Mouse (Mus musculus): ENCODE results near the gene 2810021J22Rik. TPM values are rescaled to one million over a fixed set of nuclear protein-coding genes. Genes with fewer than 3 reads are reported as not detected.

The 2810021J22Rik gene
- polyA plus RNA-seq, 1 experiment from 2014 or later, result 2.3 TPM

GRCm38 (mm10) chr11:58927053-58927452 is 60.0 kb downstream of the 2810021J22Rik start:
- Histone ChIP-seq H3K36me3 (ENCODE audit: control insufficient read depth, insufficient read depth) (peaks cover 16% of the 10 kb centered on the region), H3K27me3 (ENCODE audit: control insufficient read depth, insufficient read depth, low read depth, low read length) (no peaks in the 10 kb centered on the region), H3K4me1 (ENCODE audit: control insufficient read depth, low read depth, low read length) (peaks cover 37% of the 10 kb centered on the region), H3K4me2 (ENCODE audit: low read depth, low read length) (0 out of 2 replicates have a peak overlapping the region, but pooled peaks have one; percentile 66), H3K27ac (ENCODE audit: low read length) (peak overlapping the region; percentile 25), H3K4me3 (ENCODE audit: low read depth, low read length) (no peak overlapping the region), H3K9me3 (replicated peaks; ENCODE audit: control insufficient read depth, low read length) (no peaks in the 10 kb centered on the region), H3K9ac (ENCODE audit: low read depth, low read length) (no peak overlapping the region)
- ATAC-seq (ENCODE audit: low read depth), result no peak
- 57% methylated on average over 2 of the region's 2 CpGs for whole genome bisulfite sequencing (ENCODE audit: insufficient replicate concordance)

- no peaks in the 10 kb centered on the region for H3K9me3 ChIP-seq (replicated peaks; ENCODE audit: control insufficient read depth, low read length)
- peak overlapping the region; percentile 62 for H3K9ac ChIP-seq (ENCODE audit: low read depth, low read length)
- peaks cover 8% of the 10 kb centered on the region for H3K36me3 ChIP-seq (ENCODE audit: control insufficient read depth, insufficient read depth)
- ATAC-seq (ENCODE audit: low read depth), result peak; percentile 76
- no peaks in the 10 kb centered on the region for H3K27me3 ChIP-seq (ENCODE audit: control insufficient read depth, insufficient read depth, low read depth, low read length)
- H3K4me3 ChIP-seq (ENCODE audit: low read depth, low read length), result peak overlapping the region; percentile 57
- peak overlapping the region; percentile 66 for H3K4me2 ChIP-seq (ENCODE audit: low read depth, low read length)
- WGBS (ENCODE audit: insufficient replicate concordance), result 1% methylated on average over 20 of the region's 20 CpGs
- H3K4me1 ChIP-seq (ENCODE audit: control insufficient read depth, low read depth, low read length), result peaks cover 37% of the 10 kb centered on the region
- peak overlapping the region; percentile 74 for H3K27ac ChIP-seq (ENCODE audit: low read length)
Observed at GRCm38 (mm10) chr11:58927790-58928651, 61.0 kb downstream of the 2810021J22Rik start.

DNA sequence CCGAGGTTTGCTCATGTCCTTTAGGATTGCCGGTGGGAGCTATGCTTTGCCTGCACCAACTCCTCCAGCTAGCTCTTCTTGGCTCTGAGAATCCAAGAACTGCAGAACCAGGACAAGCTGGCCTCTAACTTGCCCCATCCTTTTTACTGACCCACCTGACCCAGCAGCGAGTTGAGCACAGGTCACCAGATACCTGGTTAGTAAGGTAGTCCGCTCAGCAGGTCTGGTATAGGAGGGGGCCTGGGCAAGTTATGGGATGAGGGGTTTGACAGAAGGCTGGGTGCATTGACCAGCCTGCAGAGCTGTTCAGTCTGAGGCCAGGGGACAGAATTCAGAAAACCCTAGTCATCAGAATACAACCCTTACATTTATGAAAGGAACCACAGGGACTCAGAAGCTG is 62.0 kb downstream of the 2810021J22Rik start:
- Histone ChIP-seq H3K27me3 (ENCODE audit: control insufficient read depth, insufficient read depth, low read depth, low read length) (no peaks in the 10 kb centered on the region), H3K9ac (ENCODE audit: low read depth, low read length) (no peak overlapping the region), H3K36me3 (ENCODE audit: control insufficient read depth, insufficient read depth) (peaks cover 18% of the 10 kb centered on the region), H3K9me3 (replicated peaks; ENCODE audit: control insufficient read depth, low read length) (no peaks in the 10 kb centered on the region), H3K4me1 (ENCODE audit: control insufficient read depth, low read depth, low read length) (peaks cover 37% of the 10 kb centered on the region), H3K4me3 (ENCODE audit: low read depth, low read length) (no peak overlapping the region), H3K4me2 (ENCODE audit: low read depth, low read length) (no peak overlapping the region), H3K27ac (ENCODE audit: low read length) (no peak overlapping the region; the same call in 1 of the 2 replicates)
- WGBS (ENCODE audit: insufficient replicate concordance), result 63% methylated on average over 4 of the region's 4 CpGs
- no peak for ATAC-seq (ENCODE audit: low read depth)

- Histone ChIP-seq H3K36me3 (ENCODE audit: control insufficient read depth, insufficient read depth) (peaks cover 19% of the 10 kb centered on the region), H3K9ac (ENCODE audit: low read depth, low read length) (peak overlapping the region; percentile 19), H3K4me3 (ENCODE audit: low read depth, low read length) (no peak overlapping the region), H3K9me3 (replicated peaks; ENCODE audit: control insufficient read depth, low read length) (no peaks in the 10 kb centered on the region), H3K4me2 (ENCODE audit: low read depth, low read length) (no peak overlapping the region), H3K27ac (ENCODE audit: low read length) (peak overlapping the region; percentile 63), H3K4me1 (ENCODE audit: control insufficient read depth, low read depth, low read length) (peaks cover 37% of the 10 kb centered on the region), H3K27me3 (ENCODE audit: control insufficient read depth, insufficient read depth, low read depth, low read length) (no peaks in the 10 kb centered on the region)
- WGBS (ENCODE audit: insufficient replicate concordance), result 52% methylated on average over 3 of the region's 3 CpGs
- no peak for ATAC-seq (ENCODE audit: low read depth)
Observed at GRCm38 (mm10) chr11:58929641-58930040, 62.6 kb downstream of the 2810021J22Rik start.

GRCm38 (mm10) chr11:58930254-58930653 is 63.2 kb downstream of the 2810021J22Rik start:
- ATAC-seq (ENCODE audit: low read depth), result peak; percentile 53
- no peak overlapping the region; the same call in 1 of the 2 replicates for H3K4me2 ChIP-seq (ENCODE audit: low read depth, low read length)

GRCm38 (mm10) chr11:58931576-58931975 is 64.6 kb downstream of the 2810021J22Rik start:
- 59% methylated on average over 4 of the region's 4 CpGs for WGBS (ENCODE audit: insufficient replicate concordance)
- Histone ChIP-seq H3K27ac (ENCODE audit: low read length) (no peak overlapping the region), H3K36me3 (ENCODE audit: control insufficient read depth, insufficient read depth) (peaks cover 24% of the 10 kb centered on the region), H3K27me3 (ENCODE audit: control insufficient read depth, insufficient read depth, low read depth, low read length) (no peaks in the 10 kb centered on the region), H3K4me3 (ENCODE audit: low read depth, low read length) (no peak overlapping the region), H3K9ac (ENCODE audit: low read depth, low read length) (no peak overlapping the region), H3K9me3 (replicated peaks; ENCODE audit: control insufficient read depth, low read length) (no peaks in the 10 kb centered on the region), H3K4me2 (ENCODE audit: low read depth, low read length) (no peak overlapping the region), H3K4me1 (ENCODE audit: control insufficient read depth, low read depth, low read length) (peaks cover 37% of the 10 kb centered on the region)
- no peak for ATAC-seq (ENCODE audit: low read depth)

More at GRCm38 (mm10) chr11:58930254-58930653, 63.2 kb downstream of the 2810021J22Rik start:
- Histone ChIP-seq H3K36me3 (ENCODE audit: control insufficient read depth, insufficient read depth) (peaks cover 19% of the 10 kb centered on the region), H3K4me3 (ENCODE audit: low read depth, low read length) (no peak overlapping the region), H3K27ac (ENCODE audit: low read length) (peak overlapping the region; percentile 63), H3K9ac (ENCODE audit: low read depth, low read length) (0 out of 2 replicates have a peak overlapping the region, but pooled peaks have one; percentile 19), H3K27me3 (ENCODE audit: control insufficient read depth, insufficient read depth, low read depth, low read length) (no peaks in the 10 kb centered on the region), H3K9me3 (replicated peaks; ENCODE audit: control insufficient read depth, low read length) (no peaks in the 10 kb centered on the region), H3K4me1 (ENCODE audit: control insufficient read depth, low read depth, low read length) (peaks cover 37% of the 10 kb centered on the region)
- 27% methylated on average over 3 of the region's 3 CpGs for WGBS (ENCODE audit: insufficient replicate concordance)

Other genes starting within 250 kb of the 2810021J22Rik start
- gene Olfr323, start 236.7 kb upstream of the 2810021J22Rik start, polyA plus RNA-seq (2015; fragmentation: Nextera tagmentation; extraction: Ambion mirVana), result not detected in 2 replicates
- 12.7 and 15.7 TPM in 2 replicates for gene Trim58, start 226.8 kb upstream of the 2810021J22Rik start, polyA plus RNA-seq (2015; fragmentation: Nextera tagmentation; extraction: Ambion mirVana)
- gene Olfr322, start 208.4 kb upstream of the 2810021J22Rik start, polyA plus RNA-seq (2015; fragmentation: Nextera tagmentation; extraction: Ambion mirVana), result 0.08 TPM in 1 of 2 replicates, not detected in the other
- gene Olfr320, start 186.1 kb upstream of the 2810021J22Rik start, polyA plus RNA-seq (2015; fragmentation: Nextera tagmentation; extraction: Ambion mirVana), result not detected in 2 replicates
- not detected in 2 replicates for gene Olfr319, start 168.1 kb upstream of the 2810021J22Rik start, polyA plus RNA-seq (2015; fragmentation: Nextera tagmentation; extraction: Ambion mirVana)
- not detected in 2 replicates for gene Olfr318, start 143.2 kb upstream of the 2810021J22Rik start, polyA plus RNA-seq (2015; fragmentation: Nextera tagmentation; extraction: Ambion mirVana)
- gene Olfr317, start 128.0 kb upstream of the 2810021J22Rik start, polyA plus RNA-seq (2015; fragmentation: Nextera tagmentation; extraction: Ambion mirVana), result not detected in 2 replicates
- not detected in 2 replicates for gene Olfr316, start 114.5 kb upstream of the 2810021J22Rik start, polyA plus RNA-seq (2015; fragmentation: Nextera tagmentation; extraction: Ambion mirVana)
- gene Olfr315, start 94.0 kb upstream of the 2810021J22Rik start, polyA plus RNA-seq (2015; fragmentation: Nextera tagmentation; extraction: Ambion mirVana), result not detected in 2 replicates
- gene Olfr314, start 84.3 kb upstream of the 2810021J22Rik start, polyA plus RNA-seq (2015; fragmentation: Nextera tagmentation; extraction: Ambion mirVana), result not detected in 2 replicates
- gene Fam183b, start 65.3 kb upstream of the 2810021J22Rik start, polyA plus RNA-seq (2015; fragmentation: Nextera tagmentation; extraction: Ambion mirVana), result 0.17 TPM in 1 of 2 replicates, not detected in the other
- not detected in 2 replicates for gene Olfr313, start 52.2 kb upstream of the 2810021J22Rik start, polyA plus RNA-seq (2015; fragmentation: Nextera tagmentation; extraction: Ambion mirVana)
- gene Olfr312, start 38.0 kb upstream of the 2810021J22Rik start, polyA plus RNA-seq (2015; fragmentation: Nextera tagmentation; extraction: Ambion mirVana), result not detected in 2 replicates
- gene Olfr311, start 28.0 kb upstream of the 2810021J22Rik start, polyA plus RNA-seq (2015; fragmentation: Nextera tagmentation; extraction: Ambion mirVana), result not detected in 2 replicates
- 1.5 and 2.3 TPM in 2 replicates for gene Gm12258, start 20.1 kb upstream of the 2810021J22Rik start, polyA plus RNA-seq (2015; fragmentation: Nextera tagmentation; extraction: Ambion mirVana)
- gene Zfp39, start 37.0 kb downstream of the 2810021J22Rik start, polyA plus RNA-seq (2015; fragmentation: Nextera tagmentation; extraction: Ambion mirVana), result 4.2 and 5.6 TPM in 2 replicates
- gene Btnl10, start 50.7 kb downstream of the 2810021J22Rik start, polyA plus RNA-seq (2015; fragmentation: Nextera tagmentation; extraction: Ambion mirVana), result 14.1 and 14.3 TPM in 2 replicates
- gene Rnf187, start 71.7 kb downstream of the 2810021J22Rik start, polyA plus RNA-seq (2015; fragmentation: Nextera tagmentation; extraction: Ambion mirVana), result 74.5 and 81.7 TPM in 2 replicates
- gene Hist3h2ba, start 81.7 kb downstream of the 2810021J22Rik start, polyA plus RNA-seq (2015; fragmentation: Nextera tagmentation; extraction: Ambion mirVana), result 17.9 and 22.4 TPM in 2 replicates
- gene Hist3h2a, start 87.5 kb downstream of the 2810021J22Rik start, polyA plus RNA-seq (2015; fragmentation: Nextera tagmentation; extraction: Ambion mirVana), result 21.2 and 24.4 TPM in 2 replicates
- 0.15 and 0.19 TPM in 2 replicates for gene Trim17, start 87.5 kb downstream of the 2810021J22Rik start, polyA plus RNA-seq (2015; fragmentation: Nextera tagmentation; extraction: Ambion mirVana)
- 8.2 and 8.7 TPM in 2 replicates for gene Trim11, start 110.9 kb downstream of the 2810021J22Rik start, polyA plus RNA-seq (2015; fragmentation: Nextera tagmentation; extraction: Ambion mirVana)

Measured in liver, embryonic 16.5 days (tissue).